Mouse (Mus musculus) kidney, postnatal 0 days (tissue): Measurements from ENCODE around the gene Prr12. TPM values are rescaled to one million over a fixed set of nuclear protein-coding genes. Genes with fewer than 3 reads are reported as not detected.
A peak's percentile ranks its signal among the peaks of the same experiment; 100 is the strongest.

Experiments used
- ATAC-seq: fragments of 200-750 bp; cut with Nextera tagmentation; replicated peaks from 2 replicates; pipeline ENCODE4 v1.8.0; 2017; ENCODE audit warnings: low read depth, moderate number of reproducible peaks, moderate TSS enrichment, moderate library complexity; ENCODE audit not compliant: low FRiP score
- DNase-seq: peaks from one replicate; pipeline ENCODE4 v3.0.0-alpha.2; 2016; ENCODE audit warnings: low spot score
- H3K27ac ChIP-seq: fragments of 300-500 bp; sonication (generic); 2 replicates; pipeline ENCODE4 v1.5.1; 2014; ENCODE audit warnings: mild to moderate bottlenecking
- H3K27me3 ChIP-seq: fragments of 300-500 bp; sonication (generic); 2 replicates; pipeline ENCODE4 v1.6.1; 2014; ENCODE audit warnings: low read length, mixed read lengths; ENCODE audit not compliant: insufficient read depth
- H3K36me3 ChIP-seq: fragments of 300-500 bp; sonication (generic); 2 replicates; pipeline ENCODE4 v1.6.1; 2014; ENCODE audit warnings: low read length, mixed read lengths; ENCODE audit not compliant: insufficient read depth
- H3K4me1 ChIP-seq: fragments of 300-500 bp; sonication (generic); replicated peaks from 2 replicates; pipeline ENCODE4 v1.6.1; 2014; ENCODE audit warnings: antibody characterized with exemption, low read length, mixed read lengths; ENCODE audit not compliant: insufficient read depth
- H3K4me2 ChIP-seq: fragments of 300-500 bp; sonication (generic); 2 replicates; pipeline ENCODE4 v1.6.1; 2014; ENCODE audit warnings: mild to moderate bottlenecking, low read length, moderate library complexity, mixed read lengths
- H3K4me3 ChIP-seq: fragments of 300-500 bp; sonication (generic); replicated peaks from 2 replicates; pipeline ENCODE4 v1.5.1; 2014; ENCODE audit warnings: low read depth, low read length
- H3K9ac ChIP-seq: fragments of 300-500 bp; sonication (generic); 2 replicates; pipeline ENCODE4 v1.6.1; 2014; ENCODE audit warnings: low read depth, low read length
- H3K9me3 ChIP-seq: fragments of 300-500 bp; sonication (generic); replicated peaks from 2 replicates; pipeline ENCODE4 v1.6.1; 2016; ENCODE audit warnings: low read length, inconsistent platforms, mixed read lengths
- CTCF ChIP-seq: IDR thresholded peaks from 2 replicates; pipeline ENCODE4 v1.5.1; 2016; ENCODE audit warnings: antibody characterized with exemption, low read depth, mild to moderate bottlenecking, moderate library complexity
- WGBS: fragments of 180-500 bp; shearing (Covaris S2); extraction: QIAGEN DNeasy Blood & Tissue Kit; methylation state at CpG from one replicate; pipeline ENCODE4 v1.1.7; 2014; 5-methylcytosine and 5-hydroxymethylcytosine counted together
- polyA plus RNA-seq: library from polyadenylated mRNA; unstranded; fragments of >200 nt; fragmentation: Nextera tagmentation; extraction: Ambion mirVana; gene quantifications from 2 replicates; pipeline ENCODE4 v1.2.1, GENCODE M21; 2015

Gene Prr12
- polyA plus RNA-seq, 1 experiment from 2014 or later, result 5.8 TPM

DNA sequence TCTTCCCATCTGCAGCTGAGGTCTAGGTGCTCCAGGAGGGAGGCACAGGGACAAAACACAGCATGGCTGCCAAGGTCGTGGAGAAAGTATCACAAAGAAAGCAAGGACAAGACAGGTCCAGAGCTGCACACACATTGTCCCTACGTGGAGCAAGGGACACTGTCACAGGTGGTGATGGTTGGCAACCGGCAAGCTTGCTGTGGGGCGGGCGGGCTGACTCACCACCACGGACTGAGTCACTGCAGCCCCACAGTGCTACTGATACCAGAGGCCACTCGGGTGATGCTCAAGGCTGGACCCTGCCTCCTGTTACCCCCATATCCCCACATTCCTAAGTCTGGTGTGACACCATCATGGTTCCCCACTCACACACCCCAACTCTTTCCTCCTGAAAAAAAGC, 50.2 kb downstream of the Prr12 start:
- peaks cover 12% of the 10 kb centered on the region for H3K4me1 ChIP-seq
- H3K9me3 ChIP-seq, result no peaks in the 10 kb centered on the region
- no peak overlapping the region for H3K4me2 ChIP-seq
- TF ChIP-seq CTCF, result no peak
- DNase-seq (no peak), ATAC-seq (no peak)
- no peak overlapping the region for H3K27ac ChIP-seq
- H3K27me3 ChIP-seq, result no peaks in the 10 kb centered on the region
- H3K9ac ChIP-seq, result no peak overlapping the region
- no peak overlapping the region for H3K4me3 ChIP-seq
- WGBS, result 85% methylated on average over 7 of the region's 7 CpGs
- H3K36me3 ChIP-seq, result peaks cover 67% of the 10 kb centered on the region

DNA sequence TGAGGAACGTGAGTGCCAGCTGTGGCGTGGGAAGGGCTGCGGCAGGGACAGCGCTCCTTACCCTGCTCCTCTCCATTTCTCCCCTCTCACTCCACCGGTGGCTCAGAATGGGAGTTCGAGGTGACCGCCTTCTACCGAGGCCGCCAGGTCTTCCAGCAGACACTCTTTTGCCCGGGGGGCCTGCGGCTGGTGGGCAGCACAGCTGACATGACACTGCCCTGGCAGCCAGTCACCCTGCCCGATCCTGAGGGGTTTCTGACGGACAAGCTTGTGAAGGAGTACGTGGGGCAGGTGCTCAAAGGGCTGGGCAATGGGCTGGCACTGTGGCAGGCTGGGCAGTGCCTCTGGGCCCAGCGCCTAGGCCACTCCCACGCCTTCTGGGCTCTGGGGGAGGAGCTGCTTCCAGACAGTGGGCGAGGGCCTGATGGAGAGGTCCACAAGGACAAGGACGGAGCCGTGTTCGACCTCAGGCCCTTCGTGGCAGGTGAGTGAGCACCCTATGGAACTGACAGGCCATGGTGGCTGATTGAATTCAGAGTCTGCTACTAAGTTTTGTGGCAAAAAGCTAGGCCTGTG, 52.1 kb downstream of the Prr12 start:
- Histone ChIP-seq H3K4me3 (no peak overlapping the region), H3K4me1 (peaks cover 18% of the 10 kb centered on the region), H3K9me3 (no peaks in the 10 kb centered on the region), H3K27me3 (no peaks in the 10 kb centered on the region), H3K4me2 (0 out of 2 replicates have a peak overlapping the region, but pooled peaks have one; percentile 1), H3K9ac (no peak overlapping the region), H3K36me3 (peaks cover 50% of the 10 kb centered on the region), H3K27ac (0 out of 2 replicates have a peak overlapping the region, but pooled peaks have one; percentile 25)
- 69% methylated on average over 21 of the region's 21 CpGs for WGBS
- ATAC-seq (no peak), DNase-seq (no peak)
- no peak for TF ChIP-seq CTCF

GRCm38 (mm10) chr7:44999753-45000152, 52.9 kb downstream of the Prr12 start:
- peak overlapping the region; percentile 11 for H3K27ac ChIP-seq
- H3K9me3 ChIP-seq, result no peaks in the 10 kb centered on the region
- H3K4me3 ChIP-seq, result no peak overlapping the region
- peak overlapping the region; percentile 46; the same call in 1 of the 2 replicates for H3K9ac ChIP-seq
- DNase-seq, result peak; percentile 39
- H3K36me3 ChIP-seq, result peaks cover 48% of the 10 kb centered on the region
- H3K4me1 ChIP-seq, result peaks cover 18% of the 10 kb centered on the region
- TF ChIP-seq CTCF, result no peak
- no peak for ATAC-seq
- no peaks in the 10 kb centered on the region for H3K27me3 ChIP-seq
- H3K4me2 ChIP-seq, result peak overlapping the region; percentile 87; the same call in 1 of the 2 replicates
- WGBS, result 37% methylated on average over 11 of the region's 11 CpGs

GRCm38 (mm10) chr7:44998501-44998955, 54.2 kb downstream of the Prr12 start, which contains the start of gene Bcl2l12:
Bcl2l12 (minus strand) TSS chr7:44998712.
- H3K27me3 ChIP-seq, result no peaks in the 10 kb centered on the region
- peak within 1 kb of the TSS; percentile 90 for H3K27ac ChIP-seq
- TF ChIP-seq CTCF, result no peak
- peak within 1 kb of the TSS; percentile 68 for H3K4me3 ChIP-seq
- H3K9ac ChIP-seq, result peak within 1 kb of the TSS; percentile 77
- 0 out of 2 replicates have a peak, but pooled peaks have one; percentile 15 for ATAC-seq
- H3K4me2 ChIP-seq, result peak within 1 kb of the TSS; percentile 87
- H3K4me1 ChIP-seq, result peaks cover 15% of the 10 kb centered on the region
- no peaks in the 10 kb centered on the region for H3K9me3 ChIP-seq
- peak; percentile 53 for DNase-seq
- peaks cover 37% of the 10 kb centered on the region for H3K36me3 ChIP-seq
- under 1% methylated on average over 18 of the region's 18 CpGs for WGBS

- TF ChIP-seq CTCF, result no peak
These were observed 54.7 kb downstream of the Prr12 start for GRCm38 (mm10) chr7:44997940-44998428.

DNA sequence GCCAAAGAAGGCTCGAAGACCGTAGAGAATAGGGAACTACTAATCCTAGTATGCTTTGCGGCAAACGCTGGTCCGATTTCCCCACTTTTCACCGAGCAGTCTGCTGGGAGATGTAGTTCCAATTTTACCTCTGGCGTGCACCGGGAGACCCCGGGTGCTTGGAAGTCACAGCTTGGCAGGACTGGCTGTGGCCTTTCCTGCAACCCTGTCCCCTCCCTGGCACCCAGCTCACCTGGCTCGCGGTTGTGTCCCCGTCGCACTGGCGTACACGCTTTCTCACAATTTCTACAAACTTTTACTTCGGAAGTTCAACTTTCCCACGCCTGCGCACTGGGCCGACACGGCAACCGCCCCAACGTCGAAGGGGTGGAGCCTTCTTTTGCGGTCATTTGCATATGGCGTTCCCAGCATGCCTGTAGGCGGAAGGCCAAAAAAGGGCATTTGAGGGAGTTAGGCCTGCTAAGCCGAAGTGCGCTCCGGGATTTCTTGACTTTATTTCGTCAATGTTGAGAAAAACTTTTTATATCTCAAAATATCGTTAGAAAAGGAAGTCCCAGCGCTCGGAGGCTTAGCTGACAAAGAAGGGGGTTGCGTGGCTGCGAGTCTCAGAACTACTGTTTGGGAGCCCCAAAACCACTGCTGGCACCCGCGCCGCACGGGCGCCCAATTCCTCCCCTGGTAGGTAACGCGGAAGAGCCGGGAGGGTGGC, 55.3 kb downstream of the Prr12 start, which contains the start of gene Irf3:
Gene Irf3 (plus strand): TSS at position 418 of the 709 bp plus-strand sequence.
- Histone ChIP-seq H3K4me2 (peak within 1 kb of the TSS; percentile 87), H3K36me3 (peaks cover 29% of the 10 kb centered on the region), H3K4me3 (peak within 1 kb of the TSS; percentile 68), H3K4me1 (peaks cover 15% of the 10 kb centered on the region), H3K9me3 (no peaks in the 10 kb centered on the region), H3K9ac (peak within 1 kb of the TSS; percentile 77), H3K27me3 (no peaks in the 10 kb centered on the region), H3K27ac (peak within 1 kb of the TSS; percentile 90)
- no peak for TF ChIP-seq CTCF
- peak; percentile 99 for DNase-seq
- ATAC-seq, result peak; percentile 89
- under 1% methylated on average over 43 of the region's 43 CpGs for WGBS

More at GRCm38 (mm10) chr7:44997940-44998428, 54.7 kb downstream of the Prr12 start:
- WGBS, result 2% methylated on average over 15 of the region's 15 CpGs
- no peaks in the 10 kb centered on the region for H3K9me3 ChIP-seq
- ATAC-seq, result no peak; the same call in 1 of the 2 replicates
- DNase-seq, result no peak
- no peaks in the 10 kb centered on the region for H3K27me3 ChIP-seq
- peaks cover 15% of the 10 kb centered on the region for H3K4me1 ChIP-seq
- H3K27ac ChIP-seq, result peak overlapping the region; percentile 90
- H3K9ac ChIP-seq, result peak overlapping the region; percentile 77
- H3K36me3 ChIP-seq, result peaks cover 32% of the 10 kb centered on the region
- H3K4me2 ChIP-seq, result peak overlapping the region; percentile 87
- H3K4me3 ChIP-seq, result peak overlapping the region; percentile 68
